ENCODE assay signal across 12 mouse cellular contexts in genomic region chr5:53174461-53174860, GRCm38 (mm10). TPM values are rescaled to one million over a fixed set of nuclear protein-coding genes. Genes with fewer than 3 reads are reported as not detected.
"Had no signal": no experiment of that assay in that cellular context is flagged by ENCODE, and none has a peak within 500 bp of the region (broad histone marks: within the 10 kb centered on the region; RNA-seq: fewer than 3 reads in every experiment).

No protein-coding gene starts in this region.

- DNase-seq: kidney, postnatal 14 days; left cerebral cortex, postnatal 4 days; lung, adult 18-20 months; right cerebral cortex, adult 18-20 months; right cerebral cortex, postnatal 25 days; thymus, postnatal 4 days had no signal

- H3K4me2 ChIP-seq: kidney, embryonic 15.5 days; limb, embryonic 13.5 days; midbrain, embryonic 12.5 days had no signal

- H3K9me3 ChIP-seq: kidney, embryonic 15.5 days; limb, embryonic 13.5 days; midbrain, embryonic 12.5 days had no signal

- H3K4me3 ChIP-seq: kidney, embryonic 15.5 days; limb, embryonic 13.5 days; midbrain, embryonic 12.5 days had no signal

- H3K27ac ChIP-seq: kidney, embryonic 15.5 days; limb, embryonic 13.5 days; liver, embryonic 14.5 days; midbrain, embryonic 12.5 days; stomach, postnatal 0 days had no signal

- H3K4me1 ChIP-seq: kidney, embryonic 15.5 days; limb, embryonic 13.5 days had no signal

- H3K36me3 ChIP-seq: limb, embryonic 13.5 days; midbrain, embryonic 12.5 days had no signal

- H3K27me3 ChIP-seq: kidney, embryonic 15.5 days; limb, embryonic 13.5 days; midbrain, embryonic 12.5 days had no signal

- H3K9ac ChIP-seq: kidney, embryonic 15.5 days; limb, embryonic 13.5 days; liver, embryonic 14.5 days; midbrain, embryonic 12.5 days had no signal

RNA-seq across cellular contexts. Expression of gene Sel1l3, which starts 39.3 kb away (rescaled TPM):
- total RNA-seq: megakaryocyte-erythroid progenitor cell, adult 5-6 weeks had no signal
